Mouse (Mus musculus) mesoderm, embryonic 11.5 days (tissue): Measurements from ENCODE around the gene Rab3c.

Source experiments
- DNase-seq: peaks from one replicate; pipeline ENCODE4 v3.0.0-alpha.2; 2012; ENCODE audit warnings: low read depth, low spot score

Rab3c gene

GRCm38 (mm10) chr13:110094998-110095397 lies 185.8 kb downstream of the Rab3c start:
- no peak for DNase-seq

GRCm38 (mm10) chr13:110093720-110094685 lies 186.8 kb downstream of the Rab3c start:
- DNase-seq, result peak; percentile 58

GRCm38 (mm10) chr13:110083961-110084360 lies 196.8 kb downstream of the Rab3c start:
- no peak for DNase-seq

- no peak for DNase-seq
These were observed 199.6 kb downstream of the Rab3c start for GRCm38 (mm10) chr13:110081174-110081573.

DNA sequence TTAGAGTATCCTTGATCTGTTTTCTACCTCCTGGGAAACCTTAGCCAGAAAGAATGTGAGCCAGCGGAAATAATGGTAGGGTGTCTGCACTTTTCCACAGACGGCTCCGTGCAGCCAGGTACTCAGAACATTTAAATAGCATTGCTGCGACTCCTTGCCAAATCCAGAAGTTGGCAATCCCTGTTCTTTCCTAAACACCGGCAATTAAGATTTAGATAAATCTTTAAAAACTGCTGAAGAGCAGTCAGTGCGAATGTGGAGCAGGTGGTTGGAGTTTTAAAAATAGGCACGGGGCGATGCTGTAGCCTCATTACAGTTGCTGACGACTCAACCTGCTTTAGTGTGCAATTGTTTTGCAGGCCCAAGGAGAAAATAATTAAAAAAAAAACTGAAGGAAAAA lies 205.2 kb downstream of the Rab3c start:
- no peak for DNase-seq

- no peak for DNase-seq
These were observed 206.6 kb downstream of the Rab3c start for GRCm38 (mm10) chr13:110074180-110074579.

DNA sequence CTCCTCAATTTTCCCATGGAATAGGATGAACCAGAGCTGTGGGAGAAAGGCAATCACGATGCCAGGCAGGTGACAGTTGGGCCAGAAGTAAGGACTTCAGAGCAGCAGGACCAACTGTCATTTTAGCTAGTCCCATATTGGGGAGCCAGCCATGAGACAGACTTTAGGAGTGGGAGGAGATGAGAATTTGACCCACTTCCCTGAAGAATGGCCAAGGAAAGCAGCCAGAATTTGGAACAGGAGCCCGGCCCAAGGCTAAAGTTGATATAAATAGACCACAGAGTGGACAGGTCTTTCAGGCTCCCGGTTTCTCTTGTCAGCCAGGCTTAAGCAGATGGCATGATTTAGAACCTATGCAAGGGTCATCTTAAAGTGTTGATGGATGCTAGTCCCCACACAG lies 213.6 kb downstream of the Rab3c start:
- DNase-seq, result no peak

GRCm38 (mm10) chr13:110066674-110067073 lies 214.1 kb downstream of the Rab3c start:
- DNase-seq, result no peak

GRCm38 (mm10) chr13:110062835-110063411 lies 217.9 kb downstream of the Rab3c start:
- peak; percentile 92 for DNase-seq

GRCm38 (mm10) chr13:110062288-110062687 lies 218.5 kb downstream of the Rab3c start:
- no peak for DNase-seq

GRCm38 (mm10) chr13:110054538-110054937 lies 226.3 kb downstream of the Rab3c start:
- DNase-seq, result no peak

GRCm38 (mm10) chr13:110048767-110049434 lies 231.9 kb downstream of the Rab3c start:
- no peak for DNase-seq

DNA sequence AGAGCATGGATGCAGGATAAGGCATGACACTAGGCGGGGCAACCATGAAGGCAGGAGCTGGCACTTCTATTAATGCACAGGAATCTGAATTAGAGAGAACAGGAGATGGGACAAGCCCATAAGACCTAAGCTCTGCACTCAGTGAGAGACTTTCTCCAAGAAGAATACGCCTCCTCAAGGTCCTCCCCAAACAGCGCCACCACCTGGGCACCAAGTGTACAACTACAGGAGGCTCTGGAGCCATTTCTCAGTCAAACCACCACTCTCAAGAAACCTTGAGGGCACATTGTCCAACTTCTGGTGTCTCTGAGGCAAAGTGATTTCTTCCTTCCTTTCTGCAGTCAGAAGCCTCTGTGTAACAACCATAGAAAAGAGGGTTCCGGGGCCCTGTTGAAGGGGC lies 236.4 kb downstream of the Rab3c start:
- no peak for DNase-seq

- DNase-seq, result peak; percentile 48
These were observed 240.9 kb downstream of the Rab3c start for GRCm38 (mm10) chr13:110039779-110040498.

DNA sequence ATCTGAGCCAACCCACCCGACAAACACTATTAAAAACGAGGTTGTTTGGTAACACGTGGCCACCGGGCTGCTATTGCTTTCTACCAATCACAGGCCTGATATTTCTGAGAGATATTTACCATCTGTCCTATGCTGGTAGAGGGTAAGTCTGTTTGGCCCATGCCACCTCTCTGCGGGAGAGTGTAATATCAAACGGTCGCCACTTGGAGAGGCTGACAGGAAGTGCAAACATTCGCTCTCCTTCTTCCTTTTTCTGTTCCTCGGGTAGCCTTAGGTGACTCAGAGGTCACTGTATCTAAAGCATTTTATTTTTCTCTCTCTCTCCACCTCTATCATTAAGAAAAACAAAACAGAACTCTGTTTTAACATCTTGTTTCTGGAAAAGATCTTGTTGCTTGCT lies 241.6 kb downstream of the Rab3c start:
- no peak for DNase-seq

DNA sequence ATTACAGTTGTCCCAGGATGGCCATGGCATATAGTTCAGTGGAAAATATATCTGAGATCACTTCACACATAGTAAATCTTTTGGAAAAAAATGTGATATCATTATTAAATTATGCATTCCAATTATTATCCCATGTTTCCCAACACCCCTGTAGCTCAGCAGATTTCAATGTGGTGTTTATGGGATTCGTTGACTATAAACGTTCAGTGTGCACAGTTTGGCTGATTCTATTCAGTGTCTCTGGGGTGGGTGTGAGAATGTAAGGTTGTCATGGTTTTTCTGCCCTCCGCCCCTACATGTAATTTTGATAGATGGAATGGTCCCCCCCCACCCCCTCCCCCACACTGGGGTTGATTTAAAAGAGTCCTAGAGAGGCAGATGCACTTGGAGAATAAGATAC lies 242.3 kb downstream of the Rab3c start:
- DNase-seq, result no peak

GRCm38 (mm10) chr13:110034885-110035284 lies 245.9 kb downstream of the Rab3c start:
- DNase-seq, result no peak

DNA sequence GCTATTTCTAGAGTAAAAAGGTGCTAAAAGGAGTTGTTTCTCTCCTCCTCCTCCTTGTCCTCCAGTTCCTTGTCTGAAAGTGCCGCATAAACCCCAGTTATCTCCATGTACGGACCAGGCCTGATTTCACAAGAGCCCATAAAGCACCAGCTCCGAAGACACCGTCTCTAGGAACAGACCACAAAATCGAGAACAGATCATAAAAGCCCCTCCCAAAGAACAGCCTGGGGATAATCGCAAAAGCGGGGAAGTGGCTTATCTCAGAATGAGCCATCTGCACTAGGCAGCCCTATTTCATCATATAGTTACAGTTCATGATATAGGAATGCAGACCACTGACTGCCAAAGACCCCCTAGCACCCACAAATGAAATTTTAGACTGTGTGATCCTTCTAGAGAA lies 246.8 kb downstream of the Rab3c start:
- DNase-seq, result no peak

- no peak for DNase-seq
These were observed 248.9 kb downstream of the Rab3c start for GRCm38 (mm10) chr13:110031886-110032285.

- no peak for DNase-seq
These were observed 249.7 kb downstream of the Rab3c start for GRCm38 (mm10) chr13:110031061-110031460.

- DNase-seq, result no peak
These were observed 256.2 kb downstream of the Rab3c start for GRCm38 (mm10) chr13:110024381-110025161.
